Mouse (Mus musculus) adrenal gland, adult 8-10 months (tissue): ENCODE measurements at regions not wholly inside any gene's neighbourhood (a gene's known extent, or its start where the extent isn't known, plus 50 kb on each side); places are given as distances from the start of the nearest gene placed in this dataset.

Experiments used
- DNase-seq: peaks from one replicate; pipeline ENCODE4 v3.0.0; 2022

GRCm38 (mm10) chr13:84345791-84346511, 123.9 kb downstream of the Tmem161b start:
- DNase-seq, result no peak

GRCm38 (mm10) chr13:84346569-84346968, 124.5 kb downstream of the Tmem161b start:
- DNase-seq, result no peak

- no peak for DNase-seq
Observed at GRCm38 (mm10) chr13:84347181-84347913, 125.3 kb downstream of the Tmem161b start.

GRCm38 (mm10) chr13:84347914-84348700, 126.0 kb downstream of the Tmem161b start:
- peak; percentile 95 for DNase-seq

GRCm38 (mm10) chr13:84348701-84348975, 126.5 kb downstream of the Tmem161b start:
- DNase-seq, result no peak

DNA sequence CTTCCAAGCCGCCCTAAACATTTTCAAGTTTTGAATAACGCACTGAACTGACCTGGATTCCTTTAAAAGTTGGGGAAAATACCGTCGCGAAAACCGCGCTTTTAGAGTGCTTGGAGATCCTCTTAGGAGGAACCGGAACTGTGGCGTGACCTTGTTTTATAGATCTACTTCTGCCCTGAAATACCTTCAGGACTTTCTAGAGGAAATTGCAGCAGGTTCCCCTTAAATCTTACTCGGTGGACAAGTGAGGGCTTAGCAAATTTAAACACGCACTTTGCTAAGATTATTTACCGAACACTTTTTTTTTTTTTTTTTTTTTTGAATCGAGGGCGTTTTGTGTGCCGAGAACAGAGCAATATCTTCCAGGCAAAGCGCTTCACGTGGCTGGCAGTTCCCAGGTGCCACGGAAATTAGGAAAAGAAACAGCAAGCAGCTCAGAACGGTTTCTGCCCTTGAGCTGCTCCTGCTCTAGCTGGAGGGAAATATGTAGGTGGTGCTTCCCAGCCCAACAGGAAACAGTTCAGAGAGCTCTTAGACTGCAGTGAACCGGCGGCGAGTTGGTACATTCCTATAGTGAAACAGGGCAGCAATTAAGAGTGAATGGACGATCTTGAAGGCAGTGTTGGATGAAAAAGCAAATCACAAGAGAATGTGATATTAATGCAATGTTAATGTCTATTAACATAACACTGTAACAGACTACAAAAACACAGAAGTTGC, 127.1 kb downstream of the Tmem161b start:
- DNase-seq, result peak; percentile 11

DNA sequence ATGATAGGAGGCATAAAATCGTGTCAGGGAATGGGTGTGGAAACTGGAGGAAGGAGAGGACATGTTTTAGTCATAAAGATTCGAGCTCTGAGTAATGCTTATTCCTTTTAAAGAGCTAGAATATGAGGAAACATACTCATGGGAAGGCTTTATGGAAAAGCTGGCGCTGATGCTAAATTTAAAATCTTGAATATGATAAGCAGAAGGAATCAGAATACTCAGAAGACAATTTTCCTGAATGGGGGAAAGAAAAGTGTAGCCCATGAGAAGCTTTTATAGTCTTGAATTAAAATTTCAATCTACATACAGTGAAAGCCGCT, 127.6 kb downstream of the Tmem161b start:
- no peak for DNase-seq

GRCm38 (mm10) chr13:84350791-84351190, 128.7 kb downstream of the Tmem161b start:
- no peak for DNase-seq

- no peak for DNase-seq
Observed at GRCm38 (mm10) chr13:84356455-84356854, 134.4 kb downstream of the Tmem161b start.

- DNase-seq, result no peak
Observed at GRCm38 (mm10) chr13:84360536-84360935, 138.4 kb downstream of the Tmem161b start.

GRCm38 (mm10) chr13:84364069-84364468, 142.0 kb downstream of the Tmem161b start:
- DNase-seq, result no peak

GRCm38 (mm10) chr13:84365503-84365902, 143.4 kb downstream of the Tmem161b start:
- DNase-seq, result no peak

DNA sequence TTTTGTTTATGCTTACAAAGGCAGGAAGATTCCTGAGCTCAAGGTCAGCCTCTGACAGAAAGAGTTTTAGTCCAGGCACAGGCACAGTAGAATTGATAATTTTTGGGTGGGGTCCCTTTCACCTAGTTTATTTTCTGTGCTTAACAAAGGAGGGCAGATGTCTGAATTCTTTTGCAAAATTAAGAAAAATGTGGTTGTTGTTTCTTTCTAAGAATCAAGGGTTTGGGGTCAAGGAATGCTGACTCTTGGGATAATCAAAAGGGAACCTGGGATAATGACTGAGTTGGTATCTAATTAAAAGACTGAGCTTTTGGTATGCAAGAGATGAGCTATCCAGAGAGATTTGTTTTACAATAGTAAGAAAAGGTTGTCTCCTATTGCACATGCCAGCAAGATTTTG, 143.9 kb downstream of the Tmem161b start:
- no peak for DNase-seq

GRCm38 (mm10) chr13:84366839-84367238, 144.7 kb downstream of the Tmem161b start:
- DNase-seq, result no peak

- DNase-seq, result no peak
Observed at GRCm38 (mm10) chr13:84368225-84368624, 146.1 kb downstream of the Tmem161b start.

DNA sequence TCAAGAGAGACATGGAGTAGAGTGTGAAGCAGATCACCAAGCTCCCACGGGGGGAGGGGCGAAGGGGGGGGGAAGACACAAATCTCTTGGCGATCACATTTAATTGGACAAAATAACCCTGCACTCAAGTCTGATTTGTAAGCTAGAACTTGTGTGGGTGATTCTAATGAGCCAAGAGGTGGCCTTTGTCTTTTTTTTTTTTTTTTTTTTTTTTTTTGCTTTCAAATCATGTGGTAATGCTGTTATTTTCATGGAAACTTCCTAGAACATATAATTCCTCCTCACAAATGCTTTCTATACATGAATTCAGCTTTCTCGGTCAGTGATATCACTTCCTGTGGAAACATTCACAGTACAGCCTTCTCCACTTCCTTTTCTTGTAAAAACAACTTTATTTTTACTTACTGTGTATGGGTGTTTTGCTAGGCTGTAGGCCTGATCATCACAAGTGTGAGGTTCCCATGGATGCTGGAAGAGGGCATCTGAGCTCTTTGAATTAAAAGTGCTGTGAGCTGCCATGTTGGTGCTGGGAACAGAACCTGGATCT, 152.7 kb downstream of the Tmem161b start:
- no peak for DNase-seq

GRCm38 (mm10) chr13:84375941-84376340, 153.8 kb downstream of the Tmem161b start:
- DNase-seq, result peak; percentile 4

DNA sequence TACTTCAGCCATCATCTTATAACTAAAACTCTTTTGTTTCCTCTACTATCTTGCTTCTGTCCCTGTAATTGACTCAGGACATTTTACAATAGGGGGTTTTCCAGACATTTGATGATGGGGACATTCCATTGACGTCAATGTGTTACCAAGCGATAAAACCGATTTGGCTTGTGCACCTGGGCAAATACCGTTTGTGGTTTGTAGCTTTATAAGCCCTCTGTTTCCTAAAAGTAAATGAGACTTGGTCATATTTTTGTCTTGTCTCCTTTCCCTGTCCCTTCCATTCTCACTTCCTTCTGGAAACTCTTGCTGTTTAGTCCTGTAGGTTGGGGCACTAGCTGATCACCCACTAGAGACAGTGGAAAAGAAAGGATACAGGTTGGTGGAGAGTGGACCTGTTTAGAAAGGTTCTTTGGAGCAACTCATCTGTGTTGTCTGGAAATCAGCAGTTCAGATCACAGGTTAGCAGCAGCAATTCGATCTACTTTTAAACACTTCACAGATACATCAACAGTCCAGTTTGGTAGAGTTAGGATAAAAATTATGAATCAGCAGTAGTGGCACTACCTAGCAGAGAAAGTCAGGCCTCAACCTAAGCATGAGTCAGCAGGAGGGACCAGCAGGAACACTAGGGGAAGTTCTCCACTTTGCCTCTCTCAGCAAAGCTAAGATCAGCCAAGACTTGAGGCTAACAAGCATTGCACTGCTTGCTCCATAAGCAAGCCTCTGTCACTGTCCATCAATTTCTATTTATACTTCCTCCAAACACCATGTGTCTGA, 156.6 kb downstream of the Tmem161b start:
- DNase-seq, result no peak

DNA sequence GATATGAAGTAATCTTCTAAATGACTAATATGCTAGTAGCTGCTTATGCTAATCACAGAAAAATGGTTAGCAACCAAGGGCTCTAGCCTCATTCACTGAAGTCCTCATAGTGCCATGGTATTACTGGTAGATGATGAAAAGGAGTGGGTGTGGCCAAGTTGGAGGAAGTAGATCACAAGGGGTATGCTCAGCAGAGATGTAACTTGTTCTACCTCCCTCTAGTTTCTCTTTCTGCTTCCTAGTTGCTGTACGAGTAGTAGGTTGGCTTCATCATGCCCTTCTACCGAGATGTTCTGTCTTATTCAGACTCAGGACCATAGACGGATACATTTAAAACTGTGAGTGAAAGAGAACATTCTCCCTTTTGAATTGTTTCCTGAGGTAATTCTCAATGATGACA, 169.5 kb downstream of the Tmem161b start:
- DNase-seq, result no peak

DNA sequence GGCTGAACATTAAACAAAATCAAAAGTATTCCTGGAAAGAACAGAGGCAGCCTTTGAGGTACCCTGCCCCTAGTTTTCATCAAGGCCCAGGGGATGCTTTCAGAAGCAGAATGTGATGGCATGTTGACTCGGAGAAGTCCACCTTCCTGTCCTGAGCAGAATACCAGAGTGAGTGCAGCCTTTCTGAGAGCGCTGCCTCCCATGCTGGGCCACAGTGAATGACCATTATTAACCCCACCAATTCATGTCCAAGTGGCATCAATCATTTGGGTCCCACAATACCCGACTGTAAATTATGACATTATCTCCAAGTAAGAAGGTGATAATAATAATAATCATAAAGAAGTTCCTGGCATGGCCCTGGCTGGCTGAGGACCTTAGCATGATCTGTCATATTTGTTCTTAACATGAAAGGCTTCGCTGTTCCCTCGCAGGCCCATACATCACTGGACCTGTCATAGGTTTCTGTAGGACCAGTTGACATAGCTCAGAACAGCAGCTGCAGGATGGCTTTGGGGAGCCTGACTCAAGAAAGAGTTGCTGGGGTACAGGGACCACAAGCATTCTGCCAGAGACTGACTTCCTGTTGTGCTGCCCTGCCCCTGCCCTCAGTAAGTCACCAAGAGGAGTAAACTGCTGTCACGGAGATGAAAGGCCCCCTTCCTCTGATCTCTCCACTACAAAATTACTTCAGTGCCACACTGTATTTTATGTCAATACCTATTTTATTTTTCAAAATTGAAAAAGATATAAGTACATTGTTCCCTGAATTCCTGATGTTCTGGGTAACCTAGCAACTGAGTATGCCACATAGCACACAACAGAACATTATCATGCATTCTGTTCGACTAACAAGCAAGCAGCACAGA, 176.6 kb downstream of the Tmem161b start:
- DNase-seq, result no peak
